Mouse (Mus musculus) urinary bladder, postnatal 4 days (tissue): Measurements from ENCODE around the gene Adtrp.

Experiments used
- DNase-seq, 2 experiments: peaks; one replicate each; pipeline ENCODE4 v3.0.0; 2021 to 2022; ENCODE audit warnings: low spot score in 2 of 2

Adtrp gene

DNA sequence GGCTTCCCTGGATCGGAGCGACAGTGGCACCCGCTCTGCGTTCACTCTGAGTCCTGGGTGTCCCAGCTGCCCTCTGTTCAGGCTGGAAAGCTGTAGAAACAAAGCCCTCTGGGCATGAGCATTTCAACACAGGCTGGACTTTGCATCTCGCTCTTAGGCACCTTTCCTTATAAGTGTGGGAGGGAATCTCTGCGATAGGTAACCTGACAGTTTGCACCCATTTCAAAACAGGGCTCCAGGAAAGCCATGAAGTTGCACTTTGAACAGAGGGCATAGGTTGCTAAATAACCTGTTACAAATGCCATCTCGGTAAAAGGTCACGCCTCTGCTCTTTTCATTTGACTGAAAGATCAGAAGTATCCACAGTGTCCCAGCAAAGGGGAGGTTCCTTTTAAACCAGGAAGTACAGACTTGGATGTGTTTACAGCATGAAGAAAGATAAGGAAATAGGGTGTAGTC, 19.2 kb downstream of the Adtrp start:
- no peak for DNase-seq

DNA sequence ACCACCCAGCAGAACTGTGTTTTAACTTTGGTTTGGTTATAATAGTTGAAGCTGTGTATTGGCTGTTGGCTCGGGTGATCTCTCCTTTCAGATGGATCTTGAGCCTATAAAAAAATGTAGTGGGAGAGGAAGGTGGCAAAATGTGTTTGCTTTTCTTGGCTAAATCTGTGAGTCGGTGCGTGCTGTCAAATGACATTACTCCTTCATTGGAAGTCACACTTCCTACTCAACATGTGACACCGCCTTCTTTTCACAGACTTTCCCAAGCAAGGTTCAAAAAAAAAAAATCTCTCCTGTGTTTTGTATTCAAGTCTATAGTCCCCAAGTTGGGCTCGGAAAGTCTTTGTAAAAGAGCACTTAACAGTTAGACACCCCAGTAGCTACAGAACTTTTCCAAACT, 19.9 kb downstream of the Adtrp start:
- no peak for DNase-seq

DNA sequence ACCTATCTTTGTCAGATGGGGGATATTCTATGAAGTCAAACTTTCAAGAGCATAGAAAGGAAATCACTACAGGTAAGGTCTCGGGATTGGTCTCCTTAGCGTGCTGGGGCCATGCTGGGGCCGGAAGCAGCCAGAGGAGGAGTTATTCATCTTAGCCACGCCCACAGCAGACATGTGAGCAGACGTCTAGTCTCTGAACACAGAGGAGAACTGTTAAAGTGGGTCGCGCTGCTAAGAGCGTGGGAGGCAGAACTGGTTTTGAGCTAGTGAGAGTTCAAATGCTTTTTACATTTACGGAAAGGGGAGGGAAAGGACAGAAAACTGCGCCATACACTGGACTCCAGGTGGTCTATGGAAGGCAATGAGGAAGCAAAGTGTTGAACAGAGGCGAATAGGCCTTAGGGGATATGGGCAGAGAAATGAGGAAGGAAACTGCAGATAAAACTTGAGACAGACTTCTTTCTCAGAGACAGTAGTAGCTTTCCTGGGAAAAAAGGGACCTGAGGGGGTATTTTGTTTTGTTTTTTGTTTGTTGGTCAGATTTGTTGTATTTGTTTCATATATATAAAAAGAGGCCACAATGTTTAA, 22.0 kb downstream of the Adtrp start:
- DNase-seq: no peak

DNA sequence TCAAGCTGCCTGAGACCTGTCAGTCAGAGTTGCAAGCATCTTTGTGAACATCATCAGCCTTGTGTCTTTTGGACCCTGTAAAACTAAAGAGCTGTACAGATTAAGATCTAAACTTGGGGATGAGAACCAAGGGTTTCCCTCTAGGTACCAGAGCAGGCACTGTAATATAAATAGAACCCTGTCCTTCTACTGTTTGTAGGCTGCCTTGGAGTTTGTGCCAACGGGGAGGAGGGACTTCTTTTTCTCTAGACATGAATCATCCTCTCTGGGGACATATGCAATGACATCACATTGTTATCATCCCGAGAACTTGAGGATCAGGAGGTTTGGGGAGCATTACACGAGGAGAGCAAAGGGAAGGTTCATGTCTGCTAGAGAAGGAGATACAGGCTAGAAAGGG, 24.4 kb downstream of the Adtrp start:
- no peak for DNase-seq

DNA sequence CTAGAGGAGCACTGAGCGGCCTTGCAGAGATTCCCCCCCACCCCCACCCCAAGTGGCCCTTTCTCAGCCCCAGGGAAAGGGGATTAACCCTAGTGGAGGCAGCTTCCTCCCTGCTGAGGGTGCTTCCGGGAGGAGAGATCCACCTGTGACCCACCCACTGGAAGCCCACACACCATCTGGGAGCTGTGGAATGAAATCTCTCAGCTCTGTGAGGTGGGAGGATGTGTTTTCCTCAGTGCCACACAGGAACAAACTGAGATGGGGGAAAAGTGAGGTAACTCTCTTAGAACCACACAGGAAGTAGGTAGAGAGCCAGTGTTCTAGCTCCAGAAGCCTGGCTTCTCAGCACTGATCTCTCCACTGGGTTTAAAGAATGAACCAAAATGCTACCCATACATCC, 24.9 kb downstream of the Adtrp start:
- peak in 1 of 2 experiments; percentile 1 for DNase-seq

DNA sequence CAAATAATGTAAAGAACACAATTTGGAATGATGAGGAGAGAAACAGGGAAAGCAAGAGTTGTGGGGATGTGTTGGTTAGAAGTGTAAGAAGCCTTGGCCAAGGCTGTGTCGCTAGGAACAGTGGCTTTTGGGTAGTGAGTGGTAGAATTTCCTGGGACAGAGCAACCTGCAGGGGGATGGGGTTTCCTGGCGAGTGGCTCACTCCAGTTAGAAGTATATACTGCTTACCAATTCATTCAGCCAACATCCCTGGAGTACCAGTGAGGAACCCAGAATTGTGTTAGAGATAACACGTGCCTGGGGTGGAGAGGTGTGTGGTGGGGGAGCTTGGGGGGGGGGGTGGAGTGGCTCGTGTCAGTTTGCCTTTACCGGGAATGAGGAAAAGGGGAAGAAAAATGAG, 25.4 kb downstream of the Adtrp start:
- DNase-seq: peak in 1 of 2 experiments; percentile 26

DNA sequence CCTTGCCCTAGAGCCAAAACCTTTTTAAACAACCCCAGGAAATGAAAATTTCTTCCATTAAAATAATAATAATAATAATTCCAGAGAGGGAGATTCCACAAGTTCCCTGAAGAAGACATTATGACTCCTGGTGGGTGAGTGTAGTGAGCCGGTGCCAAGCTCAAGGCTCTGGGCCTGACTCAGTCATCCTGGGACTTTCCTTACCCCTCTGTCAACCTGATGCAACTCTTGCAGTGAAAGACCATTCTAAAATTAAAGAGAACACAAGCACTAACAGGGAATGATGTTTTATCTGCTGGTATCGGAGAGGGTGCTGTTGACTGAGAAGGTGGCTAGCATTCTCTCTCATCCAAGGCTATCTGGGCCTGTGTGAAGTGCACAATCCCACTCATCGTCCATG, 26.5 kb downstream of the Adtrp start:
- no peak for DNase-seq

DNA sequence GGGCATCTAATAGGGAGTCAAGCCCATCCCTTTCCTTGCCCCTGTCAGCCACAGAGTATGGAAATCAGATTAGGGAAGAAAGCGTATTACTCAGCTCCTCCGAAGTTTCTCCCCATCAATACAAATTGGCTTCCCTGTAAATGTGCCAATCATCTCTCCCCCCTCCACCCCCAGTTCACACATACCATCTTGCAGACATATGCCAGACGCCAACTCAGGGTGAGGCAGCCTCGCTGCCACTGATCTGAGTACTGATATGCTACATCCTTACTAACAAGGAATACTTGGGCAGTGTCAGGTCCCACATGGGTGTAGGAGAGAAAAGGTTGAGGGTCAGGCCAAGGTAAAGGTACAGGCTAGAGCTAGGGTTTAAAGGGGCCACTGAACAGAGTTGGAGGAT, 27.6 kb downstream of the Adtrp start:
- no peak for DNase-seq

DNA sequence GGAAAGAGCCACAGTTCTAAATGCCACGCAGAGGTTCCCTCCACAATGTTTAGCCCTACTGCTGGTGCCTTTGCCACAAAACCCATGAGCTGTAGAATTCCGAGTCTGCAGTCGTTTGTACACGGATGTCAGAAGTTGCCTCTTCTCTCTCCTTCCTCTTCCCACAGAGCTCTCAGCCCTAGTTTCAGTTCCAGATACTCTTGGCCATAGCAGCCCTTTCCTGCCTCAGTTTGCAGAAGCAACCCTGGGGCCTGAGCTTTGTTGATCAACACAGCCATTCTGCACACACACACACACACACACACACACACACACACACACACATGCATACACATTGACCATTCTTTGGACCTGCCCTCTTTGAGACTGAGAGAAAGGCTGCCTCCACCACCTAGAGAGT, 28.0 kb downstream of the Adtrp start:
- DNase-seq: no peak

DNA sequence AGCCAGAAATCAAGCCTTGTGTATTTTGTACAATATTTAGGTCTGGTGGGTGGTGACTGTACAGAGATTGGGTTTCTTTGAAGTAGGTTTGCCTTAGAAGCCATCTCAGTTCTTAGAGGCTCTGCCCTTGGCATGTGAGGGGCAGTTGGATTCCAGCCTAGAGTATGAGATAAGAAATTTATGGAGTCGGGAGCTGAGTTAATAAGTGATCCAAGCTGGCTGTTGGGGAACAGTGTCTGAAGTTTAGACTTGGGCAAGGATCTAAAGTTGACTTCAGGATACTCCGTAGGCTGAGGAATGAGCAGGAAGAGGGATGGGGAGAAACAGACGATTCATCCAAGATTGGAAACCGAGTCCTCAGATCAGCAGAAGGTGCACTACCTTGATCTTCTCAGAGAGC, 29.9 kb downstream of the Adtrp start:
- no peak for DNase-seq

DNA sequence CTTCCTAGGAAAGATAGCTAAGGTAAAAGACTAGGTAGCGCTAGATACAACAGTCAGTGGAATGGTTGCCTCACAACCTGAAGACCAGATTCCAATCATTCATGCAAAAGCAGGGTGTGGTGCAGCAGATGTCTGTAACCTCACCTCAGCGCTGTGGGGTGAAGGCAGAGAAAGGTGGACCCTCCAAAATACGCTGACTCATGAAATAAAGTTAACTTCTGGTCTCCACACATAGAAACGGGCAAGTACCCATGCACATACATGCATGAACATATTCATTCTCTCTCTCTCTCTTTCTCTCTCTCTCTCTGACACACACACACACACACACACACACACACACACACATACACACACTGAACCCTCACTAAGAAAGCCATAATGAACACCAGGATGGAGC, 30.8 kb downstream of the Adtrp start:
- no peak for DNase-seq

DNA sequence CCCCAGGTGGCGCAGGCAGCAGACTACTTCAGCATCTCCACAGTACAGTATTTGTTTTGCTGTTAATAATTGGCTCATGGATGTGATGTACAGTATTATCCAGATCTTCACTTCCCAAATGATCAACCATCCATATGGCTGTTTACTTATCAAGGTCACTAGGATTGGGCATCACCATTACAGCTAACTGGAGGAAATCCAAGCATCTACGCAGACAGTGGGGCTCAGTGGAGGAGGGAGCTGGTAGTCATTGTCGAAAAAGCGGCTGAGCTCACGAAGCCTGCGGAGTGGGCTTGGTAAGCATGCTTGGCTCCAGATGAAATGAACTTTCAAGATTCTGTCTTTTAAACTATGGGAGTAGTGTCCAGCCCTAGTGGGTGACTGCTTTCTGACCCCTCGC, 36.7 kb downstream of the Adtrp start:
- DNase-seq: peak in 1 of 2 experiments; percentile 46

DNA sequence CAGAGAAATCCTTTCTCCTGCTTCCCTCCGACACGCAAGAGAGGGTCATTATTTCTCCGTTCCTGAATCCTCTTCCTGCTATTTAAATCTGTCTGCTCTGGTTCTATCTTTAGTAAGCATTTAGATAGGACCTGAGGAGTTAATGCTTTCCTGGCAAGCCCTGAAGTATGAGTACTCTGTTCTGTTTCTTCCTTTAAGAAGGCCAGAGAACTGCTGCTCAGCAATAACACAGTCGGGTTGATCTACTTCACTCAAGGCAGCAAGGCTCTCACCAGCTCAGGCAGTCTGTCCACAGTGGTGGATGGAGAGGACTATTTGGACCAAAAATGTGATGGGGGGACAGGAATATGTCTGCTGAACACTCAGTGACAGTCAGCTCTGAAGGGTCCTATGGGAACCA, 39.7 kb downstream of the Adtrp start:
- no peak for DNase-seq

DNA sequence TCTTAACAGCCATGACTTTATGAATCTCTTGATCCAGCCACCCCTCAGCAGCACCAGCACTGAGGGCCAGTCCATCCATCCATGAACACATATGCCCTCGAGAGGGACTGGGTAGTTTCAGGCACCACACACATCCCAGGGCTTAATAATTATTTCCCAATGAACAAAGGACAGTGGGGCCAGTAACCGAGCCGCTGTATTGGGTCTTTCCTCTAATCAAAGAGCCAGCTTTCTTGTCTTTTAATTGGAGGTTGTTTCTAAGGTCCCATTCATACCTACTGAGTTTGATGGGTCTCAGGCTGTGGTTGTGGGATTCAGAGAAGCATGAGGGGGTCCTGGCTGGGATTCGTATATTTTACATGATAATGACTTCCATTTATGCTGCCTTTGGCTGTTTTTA, 40.2 kb downstream of the Adtrp start:
- DNase-seq: no peak

DNA sequence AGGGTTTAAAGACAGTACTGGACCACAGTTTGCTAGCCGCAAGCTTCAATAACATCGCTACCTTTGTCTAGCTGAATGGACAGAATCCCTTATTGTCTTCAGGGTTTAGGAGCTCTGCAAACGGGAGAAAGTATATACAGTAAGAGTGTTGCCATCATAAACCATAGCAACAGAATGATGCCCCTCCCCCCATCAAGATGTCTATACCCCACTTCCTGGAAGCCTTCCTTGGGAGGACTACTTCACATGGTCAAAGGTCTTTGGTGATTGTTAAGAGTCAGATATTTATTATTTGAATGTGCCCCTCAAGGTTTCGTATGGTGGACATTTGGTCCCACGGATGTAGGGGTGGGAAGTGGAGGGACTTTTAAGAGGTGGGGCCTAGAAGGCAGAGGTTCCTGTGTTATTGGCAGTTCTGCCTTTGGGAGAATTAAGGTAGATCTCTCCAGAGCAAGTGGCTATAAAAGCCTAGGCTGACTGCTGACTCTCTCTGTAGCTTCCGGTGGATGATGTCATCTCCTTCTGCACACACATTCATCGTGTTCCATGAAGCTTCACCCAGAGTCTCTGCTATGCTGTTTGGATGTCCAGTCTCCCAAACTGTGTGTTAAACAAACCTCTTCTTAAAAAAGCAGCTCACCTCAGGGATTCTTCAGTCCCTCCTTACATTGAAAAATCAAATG, 42.2 kb downstream of the Adtrp start:
- DNase-seq: no peak

DNA sequence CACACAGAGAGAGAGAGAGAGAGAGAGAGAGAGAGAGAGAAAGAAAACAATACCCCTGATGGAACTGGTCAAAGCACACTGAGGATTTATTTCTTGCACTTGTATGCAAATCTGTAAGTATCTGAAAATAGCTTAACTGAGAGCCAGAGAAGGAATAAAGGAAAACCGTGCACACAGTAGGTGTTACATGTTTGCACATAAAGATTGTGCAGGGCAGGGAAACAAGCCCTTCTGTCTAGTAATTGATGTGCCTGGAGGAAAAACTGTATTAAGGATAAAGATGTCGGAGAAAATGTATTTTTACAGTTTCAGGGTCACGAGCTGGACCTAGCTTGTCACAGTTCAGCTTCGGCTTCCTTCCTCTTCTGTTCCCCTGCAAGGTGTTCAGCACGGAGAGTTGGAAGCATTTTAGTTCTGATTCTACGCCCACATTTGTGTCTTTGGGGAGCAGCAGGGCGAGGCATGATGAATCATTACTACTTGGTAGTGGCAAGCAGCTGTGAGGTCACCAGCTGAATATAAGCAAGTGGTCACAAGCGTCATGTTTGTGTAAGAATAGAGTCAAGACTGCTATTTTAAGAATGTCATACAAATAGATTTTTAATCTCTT, 43.7 kb downstream of the Adtrp start:
- DNase-seq: no peak

DNA sequence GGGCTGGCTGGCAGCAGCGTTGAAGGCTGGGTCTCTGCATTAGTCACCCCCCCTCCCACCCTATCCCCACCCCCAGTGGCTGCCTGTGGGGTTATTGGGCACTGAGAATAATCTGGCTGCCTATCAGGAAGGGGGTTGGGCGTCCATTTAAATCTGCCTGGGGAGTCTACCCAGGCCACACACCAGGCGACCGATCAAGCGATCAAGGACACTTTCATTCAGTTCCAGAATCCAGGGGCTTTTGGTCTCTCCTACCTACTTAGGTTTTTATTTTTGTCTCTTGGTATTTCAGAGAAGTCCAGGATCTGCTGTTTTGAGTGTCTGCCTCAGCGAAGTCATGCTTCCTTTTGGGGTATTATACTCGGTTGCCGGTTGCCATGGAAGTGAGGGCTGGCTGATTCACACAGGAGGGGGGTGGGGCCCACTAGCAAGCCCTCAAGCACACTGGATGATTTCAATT, 46.3 kb downstream of the Adtrp start:
- DNase-seq: no peak

DNA sequence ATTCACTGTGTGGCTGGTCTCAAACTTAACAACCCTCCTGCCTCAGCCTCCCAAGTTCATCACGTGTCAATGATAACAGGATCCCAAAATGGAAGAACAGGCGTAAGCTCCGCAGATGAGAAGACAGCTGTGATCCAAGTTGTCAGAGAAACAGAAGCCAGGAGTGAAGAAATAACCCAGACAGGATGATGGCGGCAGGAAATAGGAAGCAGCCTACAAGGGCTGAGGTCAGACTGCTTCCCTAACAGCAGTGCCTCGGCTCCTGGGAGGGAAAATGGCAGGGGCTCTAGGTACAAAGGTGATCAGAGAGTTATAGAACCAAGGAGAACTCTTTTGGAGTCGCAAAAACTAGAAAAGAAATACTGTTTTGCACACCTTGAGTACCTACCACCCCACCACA, 54.6 kb downstream of the Adtrp start:
- DNase-seq: no peak

DNA sequence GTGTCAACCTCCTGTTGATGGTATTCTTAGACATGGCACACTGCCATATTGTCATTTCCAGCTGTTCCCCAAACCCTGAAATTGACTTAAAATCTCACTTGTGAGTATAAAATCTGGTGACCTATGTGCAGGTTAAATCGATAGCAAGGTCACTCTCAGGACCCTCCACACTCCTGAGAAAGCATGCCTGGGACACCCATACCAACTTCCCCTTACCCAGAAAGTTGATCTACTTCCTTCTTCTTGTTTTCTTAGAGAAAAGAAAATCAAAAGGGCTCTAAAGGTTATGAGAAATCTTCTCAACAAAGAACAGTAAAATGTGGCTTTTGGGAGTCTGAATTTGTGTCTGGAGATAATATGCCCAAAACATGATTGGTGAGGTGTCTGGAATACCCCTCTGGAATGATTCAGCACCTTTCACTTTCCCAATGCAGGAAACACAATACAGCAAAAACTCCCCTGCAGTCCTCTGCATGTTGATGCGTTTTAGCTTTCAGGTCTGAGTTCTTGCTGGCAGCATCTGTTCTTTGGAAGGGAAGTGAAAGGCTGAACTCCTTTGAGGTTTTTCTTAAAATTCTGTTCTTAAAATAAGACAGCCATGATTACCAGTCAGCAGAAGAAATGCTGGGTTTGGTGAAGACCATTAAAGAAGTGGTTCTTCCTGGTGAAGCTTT, 59.5 kb downstream of the Adtrp start:
- no peak for DNase-seq

DNA sequence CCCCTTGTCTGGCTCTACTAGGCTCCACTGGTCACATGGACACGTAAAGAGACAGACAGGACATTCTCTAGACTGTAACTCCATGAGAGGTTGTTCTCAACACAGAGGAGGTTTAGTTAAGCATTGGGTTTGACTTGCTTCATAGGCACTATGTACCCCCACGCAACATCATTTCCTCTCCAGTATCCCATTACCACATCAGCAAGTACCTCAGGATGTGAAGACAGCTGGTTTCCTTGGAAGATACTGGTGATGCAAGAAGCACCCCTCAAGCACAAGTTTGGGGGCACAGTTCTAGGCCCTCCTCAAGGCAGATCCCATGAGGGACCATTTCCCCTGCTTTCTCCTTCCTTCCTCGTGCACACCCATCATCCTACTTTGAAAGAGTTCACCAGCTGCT, 60.8 kb downstream of the Adtrp start:
- DNase-seq: no peak

DNA sequence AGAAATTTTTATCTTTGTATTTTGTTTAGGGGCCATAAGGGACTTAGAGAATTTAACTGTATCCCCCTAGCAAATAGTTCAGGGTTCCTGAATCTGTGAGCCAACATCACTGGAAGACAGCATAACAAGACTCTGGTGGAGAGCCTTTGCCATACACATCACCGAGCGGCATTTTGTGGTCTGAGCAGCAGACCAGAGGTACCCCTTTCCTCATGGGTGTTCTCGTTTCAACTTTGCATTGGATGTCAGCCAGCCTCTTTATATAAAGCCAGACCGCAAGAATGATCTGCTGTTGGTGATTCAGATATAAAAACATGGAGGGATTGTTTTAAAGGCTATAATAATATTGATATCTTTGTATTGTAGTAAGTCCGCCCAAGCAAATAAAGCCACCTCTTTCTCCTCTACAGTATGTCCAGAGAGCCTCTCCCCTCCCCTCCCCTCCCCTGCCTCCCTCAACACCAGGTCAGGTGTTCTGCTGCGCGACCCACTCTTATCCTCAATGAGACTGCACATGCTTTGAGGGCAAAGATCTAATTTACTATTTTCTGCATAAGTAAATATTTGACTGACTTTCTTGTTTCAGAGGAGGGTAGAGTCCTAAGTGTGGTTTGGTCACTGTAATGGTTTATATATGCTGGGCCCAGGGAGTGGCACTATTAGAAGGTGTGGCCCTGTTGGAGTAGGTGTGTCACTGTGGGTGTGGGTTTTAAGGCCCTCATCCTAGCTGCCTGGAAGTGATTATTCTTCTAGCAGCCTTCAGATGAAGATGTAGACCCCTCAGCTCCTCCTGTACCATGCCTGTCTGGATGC, 62.4 kb downstream of the Adtrp start:
- no peak for DNase-seq

DNA sequence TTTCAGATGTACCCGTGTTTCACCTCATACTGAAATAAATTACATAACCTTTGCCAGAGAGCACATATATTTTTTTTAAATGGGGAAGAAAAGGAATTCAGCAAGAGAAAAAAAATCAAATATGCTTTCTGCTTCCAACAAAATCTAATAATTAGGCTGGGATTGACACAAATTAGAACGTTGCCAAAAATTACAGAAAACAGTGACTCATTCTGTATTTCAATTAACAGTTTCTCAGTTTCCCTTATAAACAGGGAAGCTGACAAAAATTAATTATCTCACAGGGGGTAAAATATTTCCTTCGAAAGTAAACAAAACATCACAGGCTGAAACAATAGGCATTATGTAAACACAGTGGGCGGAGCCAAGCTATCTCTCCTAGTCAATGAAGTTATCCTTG, 67.2 kb downstream of the Adtrp start:
- no peak for DNase-seq
